Mouse (Mus musculus) erythroid progenitor cell, adult 5-6 weeks (primary cell): ENCODE results near the gene Runx2. TPM values are rescaled to one million over a fixed set of nuclear protein-coding genes. Genes with fewer than 3 reads are reported as not detected.

Source experiments
- ATAC-seq: replicated peaks from 2 replicates; pipeline ENCODE4 v1.8.0; 2016; ENCODE audit warnings: moderate number of reproducible peaks, mild to moderate bottlenecking, moderate TSS enrichment, inconsistent platforms; ENCODE audit not compliant: poor library complexity, low FRiP score, severe bottlenecking
- total RNA-seq, 2 experiments: library from RNA; stranded (forward) in 1 of 2; stranded (reverse) in 1 of 2; fragments of 150-400 nt in 1 of 2; fragments of 186-747, 209-891 nt in 1 of 2; gene quantifications; 2 replicates each; pipeline versions ENCODE4 v1.2.3 to v1.2.4; 2015 to 2017; ENCODE audit warnings: low replicate concordance in 2 of 2

Runx2 gene
- total RNA-seq, 2 experiments from 2014 or later = 2.9 TPM; not detected in 1

DNA sequence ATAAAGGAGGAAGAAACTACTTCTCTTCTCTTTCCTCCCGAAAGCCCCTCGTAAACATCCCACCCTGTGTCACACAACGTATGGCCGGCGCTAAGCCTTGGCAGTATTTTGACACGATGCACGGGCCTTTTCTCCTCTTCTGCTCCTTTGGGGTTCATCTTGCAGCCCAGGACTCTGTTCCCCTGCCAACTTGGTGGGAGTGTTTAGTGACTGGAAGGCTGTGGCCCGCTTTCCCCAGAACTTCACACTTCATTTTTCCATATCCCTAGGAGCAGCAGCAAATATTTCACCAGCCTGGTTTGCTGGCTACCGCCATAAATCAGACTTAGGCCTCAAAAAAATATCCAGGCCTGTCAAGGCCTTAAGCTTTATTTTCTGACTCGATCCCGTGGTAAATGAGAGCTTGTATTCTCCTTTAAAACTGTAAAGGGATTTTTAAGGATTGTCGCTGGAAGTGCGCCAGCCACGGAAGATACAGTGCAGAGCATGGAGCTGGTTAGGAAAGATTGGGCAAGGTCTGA is 249.2 kb downstream of the Runx2 start:
- no peak for ATAC-seq

DNA sequence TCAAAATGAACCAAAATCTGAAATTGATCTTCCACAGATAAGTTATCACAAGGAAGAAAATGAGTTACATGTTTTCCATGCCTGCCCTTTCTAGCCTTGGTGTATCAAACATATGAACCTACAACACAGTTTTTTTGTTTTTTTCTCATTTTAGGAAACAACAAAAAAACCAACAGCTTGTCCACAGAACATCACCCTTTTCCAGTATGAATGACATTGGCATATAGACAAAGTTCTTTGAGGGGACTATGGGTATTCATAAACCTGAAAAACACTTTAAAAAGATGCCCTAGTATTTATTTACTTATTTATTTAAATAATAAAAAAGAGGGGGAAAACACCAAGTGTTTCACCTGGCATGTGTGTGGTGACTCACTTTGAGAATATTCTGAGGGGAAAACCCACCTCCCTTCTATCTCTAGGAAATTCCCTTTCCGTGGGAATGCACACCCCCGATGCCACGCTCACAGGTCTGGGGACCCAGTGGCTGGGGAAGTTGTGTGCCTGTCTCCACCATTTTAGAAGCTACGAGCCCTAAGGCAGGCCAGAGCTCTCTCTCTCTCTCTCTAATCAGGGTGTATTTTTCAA is 249.9 kb downstream of the Runx2 start:
- no peak for ATAC-seq

DNA sequence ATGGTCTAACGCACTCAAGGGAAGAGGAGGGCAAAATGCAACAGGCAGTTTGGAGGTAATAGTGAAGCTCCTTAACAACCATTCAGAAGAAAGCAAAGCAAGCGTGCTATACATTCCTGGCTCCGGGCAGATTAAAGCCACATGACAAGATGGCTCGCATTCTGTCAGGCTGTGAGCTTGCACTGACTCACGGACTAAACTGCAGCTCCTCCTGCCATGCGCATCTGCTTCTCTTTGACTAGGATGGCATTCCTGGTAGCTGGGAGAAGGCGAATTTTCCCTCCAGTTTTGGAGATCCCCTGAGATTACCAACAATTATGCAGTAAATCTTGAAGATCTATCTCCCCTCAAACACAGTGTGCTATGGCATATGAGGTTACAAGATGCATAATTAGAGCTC is 254.6 kb downstream of the Runx2 start:
- no peak for ATAC-seq

DNA sequence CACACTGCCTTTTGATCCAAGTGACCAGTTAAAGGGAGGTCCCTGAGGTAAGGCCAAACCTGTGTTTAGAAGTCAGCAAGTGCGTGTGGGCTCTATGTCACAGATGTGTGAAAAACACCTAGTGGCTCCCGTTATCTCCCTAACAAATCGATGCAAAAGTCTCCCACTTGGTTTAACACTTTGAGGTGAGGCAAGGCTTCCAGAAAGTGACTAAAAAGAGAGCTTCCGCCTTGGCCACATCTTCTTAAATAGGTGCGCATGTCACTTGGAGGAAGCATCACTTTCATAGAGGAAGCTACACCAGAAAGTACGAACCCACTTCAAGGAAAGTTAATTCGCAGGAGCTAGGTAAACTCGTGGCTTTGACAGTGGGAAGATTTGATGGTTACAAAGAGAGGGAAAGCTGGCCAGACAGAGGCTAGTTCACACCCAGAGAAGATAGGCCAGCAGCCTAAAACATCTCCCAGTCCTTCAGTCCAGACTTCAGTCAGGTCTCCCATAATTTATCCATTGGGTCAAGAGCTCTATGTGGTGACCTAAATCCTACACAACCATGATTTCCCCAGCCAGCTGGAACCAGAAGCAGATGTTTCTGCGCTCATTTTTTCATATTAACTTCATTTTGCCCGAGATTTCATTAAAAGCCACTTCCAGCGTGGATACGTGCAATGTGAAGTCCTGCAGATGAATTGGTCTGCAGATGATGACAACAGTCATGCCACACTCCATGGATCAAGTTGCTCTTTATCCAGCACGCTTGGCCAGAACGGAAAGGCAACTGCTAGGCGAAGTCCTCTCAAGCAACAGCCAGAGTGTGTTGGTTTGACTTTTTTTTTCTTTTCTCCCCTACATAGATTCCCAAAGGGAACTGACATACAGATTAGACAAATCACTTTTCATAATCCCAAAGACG is 257.1 kb downstream of the Runx2 start:
- ATAC-seq = no peak

DNA sequence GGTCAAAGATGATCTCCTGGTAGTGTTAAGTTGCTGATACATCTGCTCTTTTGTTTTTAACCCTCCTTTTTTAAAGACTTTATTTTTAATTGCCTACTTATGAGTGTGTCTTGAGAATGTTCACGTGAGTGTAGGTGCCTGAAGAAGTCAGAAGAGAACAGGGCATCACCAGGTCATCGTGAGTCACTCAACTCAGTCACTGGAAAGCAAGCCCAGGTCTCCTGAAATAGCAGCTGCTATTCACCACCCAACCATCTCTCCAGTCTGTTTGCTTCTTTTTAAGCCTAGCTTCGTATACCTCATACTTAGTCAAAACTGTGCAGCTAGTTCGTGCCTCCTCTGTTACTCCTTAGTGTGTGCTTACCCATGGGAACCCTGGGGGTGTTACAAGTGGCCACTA is 259.7 kb downstream of the Runx2 start:
- ATAC-seq = no peak

DNA sequence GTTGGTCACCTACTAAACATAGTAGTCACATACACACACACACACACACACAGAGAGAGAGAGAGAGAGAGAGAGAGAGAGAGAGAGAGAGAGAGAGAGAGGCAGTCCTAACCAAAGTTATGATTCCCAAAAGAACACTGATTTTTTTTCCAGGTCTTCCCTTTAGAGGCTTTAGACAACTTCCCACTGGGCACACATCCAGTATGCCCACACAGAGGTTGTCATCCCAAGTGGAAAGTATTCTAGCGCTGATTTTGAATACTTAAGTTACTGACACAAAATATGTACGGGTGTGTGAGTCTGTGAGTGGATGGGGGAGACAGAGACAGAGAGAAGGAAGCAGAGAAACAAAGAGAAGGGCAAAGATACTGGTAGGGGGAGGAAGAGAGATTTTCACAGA is 265.0 kb downstream of the Runx2 start:
- ATAC-seq = no peak

DNA sequence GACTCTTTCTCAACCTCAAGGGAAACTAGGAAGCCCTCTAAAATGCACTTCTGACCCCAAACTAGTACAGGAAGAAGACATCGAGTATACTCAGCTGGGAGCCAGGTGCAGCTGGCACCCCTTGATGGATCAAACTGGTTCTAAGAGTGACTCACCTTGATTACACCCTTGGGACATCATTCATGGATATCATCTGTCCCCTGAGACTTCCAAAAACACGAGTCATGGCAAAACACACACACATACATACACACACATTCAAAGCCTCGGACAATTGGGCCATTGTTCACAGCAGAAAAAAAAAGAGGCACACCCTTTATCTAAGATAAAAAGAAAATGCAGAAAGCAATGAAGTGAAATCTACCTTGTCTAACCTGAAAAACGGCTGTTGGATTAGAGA is 266.7 kb downstream of the Runx2 start:
- no peak for ATAC-seq

DNA sequence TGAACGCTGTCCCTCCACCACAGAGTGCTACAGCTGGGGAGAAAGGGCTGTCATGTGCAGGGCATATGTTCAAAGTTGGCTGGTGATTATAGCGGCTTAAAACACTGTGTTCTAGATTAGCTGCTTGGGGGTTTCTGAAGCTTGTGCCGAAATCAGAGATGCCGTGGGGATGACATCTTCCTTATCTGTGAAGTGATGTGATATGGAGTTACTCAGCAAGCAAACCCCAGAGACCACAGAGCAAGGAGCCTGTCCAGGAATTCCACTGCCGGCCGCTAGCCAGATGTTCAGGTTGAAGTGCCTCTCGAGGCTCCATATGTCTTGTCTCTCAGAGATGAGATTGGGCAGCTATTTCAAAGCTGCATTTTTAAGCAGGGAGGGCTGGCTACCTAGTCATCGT is 267.8 kb downstream of the Runx2 start:
- ATAC-seq = no peak

DNA sequence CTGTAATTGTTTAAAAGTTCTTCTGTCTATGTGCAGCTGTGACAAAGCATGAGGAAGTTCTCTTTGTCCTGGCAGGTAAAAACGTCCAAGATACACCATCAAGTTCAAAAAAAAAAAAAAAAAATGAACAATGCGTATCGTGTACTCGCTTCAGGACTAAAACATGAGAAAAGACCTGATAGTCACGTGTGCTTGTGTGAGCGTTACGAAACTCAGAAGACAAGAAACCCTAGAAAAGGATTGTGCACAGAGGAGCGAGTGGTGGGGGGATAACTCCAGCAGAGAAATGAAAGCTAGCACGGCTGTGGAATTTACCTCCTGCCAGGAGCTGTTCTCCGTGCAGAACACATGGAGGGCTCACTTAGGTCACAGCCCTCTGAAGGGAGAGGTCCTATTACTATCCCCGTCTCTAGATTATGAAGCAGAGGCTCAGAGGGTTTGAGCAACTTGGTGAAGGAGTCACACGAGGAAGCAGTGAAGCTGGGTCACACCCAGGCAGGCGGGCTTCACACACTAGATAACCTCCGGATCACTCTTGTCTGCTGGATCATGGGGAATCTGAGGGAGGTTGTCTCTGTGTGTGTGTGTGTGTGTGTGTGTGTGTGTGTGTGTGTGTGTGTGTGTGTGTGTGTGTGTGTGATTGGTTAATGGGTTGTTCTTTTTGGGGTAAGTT is 269.3 kb downstream of the Runx2 start:
- ATAC-seq = no peak

DNA sequence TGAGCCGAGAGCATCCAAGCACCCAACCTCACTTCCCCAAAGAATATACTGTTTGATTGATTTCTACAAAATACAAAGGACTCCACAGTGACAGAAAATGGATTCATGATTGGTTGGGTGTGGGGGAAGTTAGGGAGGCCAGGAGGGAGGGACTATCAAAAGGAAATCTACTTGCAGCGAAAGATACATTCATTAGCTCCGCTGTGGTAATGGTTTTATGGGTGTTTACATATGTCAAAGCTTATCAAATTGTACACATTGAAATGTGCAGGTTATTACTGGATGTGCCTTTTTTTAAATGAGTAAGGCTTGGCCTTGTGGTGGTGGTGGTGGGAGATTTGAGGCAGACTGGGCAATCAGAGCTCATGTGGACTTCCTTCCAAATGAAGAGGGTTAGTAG is 271.9 kb downstream of the Runx2 start:
- no peak for ATAC-seq

DNA sequence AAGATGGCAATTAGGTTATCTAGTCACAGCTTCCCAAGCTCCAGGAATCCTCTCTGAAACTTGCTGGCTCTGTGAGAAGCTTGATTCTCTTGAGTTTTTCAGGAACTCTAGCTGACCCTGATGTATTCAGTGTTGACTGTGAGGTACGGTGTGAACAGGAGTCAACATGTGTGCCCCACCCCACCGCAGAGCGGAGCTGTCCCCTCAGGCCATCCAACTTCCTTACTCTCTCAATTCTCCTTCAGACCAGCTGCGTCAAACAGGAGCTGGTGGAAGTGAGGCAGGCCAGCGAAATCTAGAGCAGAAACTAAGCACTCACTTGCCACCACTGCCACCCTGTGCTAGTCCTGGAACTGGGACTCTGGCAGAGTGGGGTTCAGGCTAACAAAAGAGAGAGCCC is 273.9 kb downstream of the Runx2 start:
- no peak for ATAC-seq

DNA sequence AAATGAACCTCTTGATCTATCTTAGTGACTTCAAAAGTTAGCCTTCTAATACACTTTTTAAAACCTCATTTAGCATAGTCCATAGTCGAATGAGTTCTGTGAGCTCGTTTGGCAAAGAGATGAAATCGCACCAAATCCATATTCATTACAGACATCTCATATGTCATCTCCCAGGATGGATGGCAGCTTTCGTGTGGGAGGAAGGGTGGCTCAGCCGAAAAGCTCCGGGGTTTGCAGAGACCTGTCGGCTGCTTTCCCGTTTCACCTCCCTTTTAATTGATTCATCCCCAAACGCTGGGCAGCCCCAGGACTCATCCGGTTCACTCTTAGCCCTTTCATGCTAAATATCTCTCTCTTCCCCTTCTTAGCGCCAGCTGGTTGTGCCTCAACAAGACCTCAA is 275.7 kb downstream of the Runx2 start:
- ATAC-seq = no peak

DNA sequence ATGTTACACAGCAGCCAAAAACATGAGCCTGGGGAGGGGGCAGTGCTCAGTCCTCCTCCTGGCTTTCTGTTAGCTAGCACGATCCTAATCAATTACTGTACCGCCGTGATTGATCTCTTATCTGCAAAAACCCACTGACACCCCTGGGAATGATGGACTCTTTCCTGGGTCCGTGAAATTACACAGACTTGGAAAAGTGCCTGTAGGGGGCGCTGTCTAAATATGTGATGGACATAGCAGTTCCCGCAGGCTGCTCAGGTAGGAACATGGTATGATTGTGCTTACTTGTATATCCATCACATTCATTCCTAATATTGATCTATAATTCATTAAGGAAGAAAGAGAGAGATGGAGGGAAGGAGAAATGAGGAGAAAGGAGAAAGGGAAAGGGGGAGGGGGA is 284.6 kb downstream of the Runx2 start:
- no peak for ATAC-seq

DNA sequence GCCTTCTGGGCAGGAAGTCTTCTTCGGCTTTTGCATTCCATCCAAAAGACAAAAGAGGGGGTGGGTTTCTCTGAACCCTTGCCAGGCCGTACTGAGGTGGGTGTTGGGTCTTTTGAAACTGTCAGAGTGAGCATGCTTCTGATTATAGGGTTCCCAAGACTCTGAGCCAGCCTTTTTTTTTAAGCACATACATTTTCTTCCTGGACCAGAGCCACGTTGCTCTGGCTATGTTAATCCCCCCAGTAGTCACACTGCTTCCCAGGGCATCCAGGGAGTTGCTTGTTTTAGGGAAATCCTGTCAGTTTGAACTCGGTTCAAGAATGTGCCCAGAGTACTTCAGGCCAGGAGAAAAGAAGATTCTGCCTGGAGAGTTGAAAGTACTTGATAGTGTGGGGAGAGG is 286.0 kb downstream of the Runx2 start:
- no peak for ATAC-seq

DNA sequence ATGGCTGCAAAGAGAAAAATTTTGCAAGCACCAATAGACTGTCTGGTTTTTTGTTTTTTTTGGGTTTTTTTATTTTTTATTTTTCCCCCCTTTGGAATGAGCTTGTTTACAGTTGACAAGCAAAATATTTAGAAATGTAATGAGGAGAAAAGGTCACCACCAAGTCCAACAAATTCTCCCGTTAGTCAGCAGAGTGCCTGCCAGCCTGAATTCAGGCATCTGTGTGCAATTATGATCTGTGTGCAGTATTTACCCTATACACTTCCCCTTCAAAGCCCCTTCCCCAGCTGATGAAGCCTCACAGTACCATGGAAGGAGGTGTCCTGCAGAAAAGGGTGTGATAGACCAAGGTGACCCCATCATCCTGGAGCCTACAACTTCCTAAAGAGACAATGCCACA is 290.5 kb downstream of the Runx2 start:
- ATAC-seq = no peak

DNA sequence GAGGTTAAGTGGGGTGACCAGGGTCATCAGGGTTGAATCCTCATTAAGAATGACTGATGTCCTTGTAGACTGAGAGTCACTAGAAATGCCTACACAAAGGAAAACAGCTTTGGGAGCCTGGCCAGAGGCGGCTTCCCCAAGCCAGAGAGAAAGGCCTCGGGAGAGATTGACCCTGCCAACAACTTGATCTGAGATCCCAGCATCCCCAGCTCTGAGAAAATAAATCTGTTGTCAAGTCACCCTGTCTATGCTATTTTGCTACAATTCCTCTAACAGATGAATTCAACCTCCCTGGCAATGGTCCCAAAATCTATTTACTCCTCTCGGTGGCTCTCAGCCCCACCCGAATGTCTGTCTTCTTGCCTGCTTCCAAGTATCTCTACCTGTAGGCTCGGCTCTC is 291.7 kb downstream of the Runx2 start:
- ATAC-seq = no peak

DNA sequence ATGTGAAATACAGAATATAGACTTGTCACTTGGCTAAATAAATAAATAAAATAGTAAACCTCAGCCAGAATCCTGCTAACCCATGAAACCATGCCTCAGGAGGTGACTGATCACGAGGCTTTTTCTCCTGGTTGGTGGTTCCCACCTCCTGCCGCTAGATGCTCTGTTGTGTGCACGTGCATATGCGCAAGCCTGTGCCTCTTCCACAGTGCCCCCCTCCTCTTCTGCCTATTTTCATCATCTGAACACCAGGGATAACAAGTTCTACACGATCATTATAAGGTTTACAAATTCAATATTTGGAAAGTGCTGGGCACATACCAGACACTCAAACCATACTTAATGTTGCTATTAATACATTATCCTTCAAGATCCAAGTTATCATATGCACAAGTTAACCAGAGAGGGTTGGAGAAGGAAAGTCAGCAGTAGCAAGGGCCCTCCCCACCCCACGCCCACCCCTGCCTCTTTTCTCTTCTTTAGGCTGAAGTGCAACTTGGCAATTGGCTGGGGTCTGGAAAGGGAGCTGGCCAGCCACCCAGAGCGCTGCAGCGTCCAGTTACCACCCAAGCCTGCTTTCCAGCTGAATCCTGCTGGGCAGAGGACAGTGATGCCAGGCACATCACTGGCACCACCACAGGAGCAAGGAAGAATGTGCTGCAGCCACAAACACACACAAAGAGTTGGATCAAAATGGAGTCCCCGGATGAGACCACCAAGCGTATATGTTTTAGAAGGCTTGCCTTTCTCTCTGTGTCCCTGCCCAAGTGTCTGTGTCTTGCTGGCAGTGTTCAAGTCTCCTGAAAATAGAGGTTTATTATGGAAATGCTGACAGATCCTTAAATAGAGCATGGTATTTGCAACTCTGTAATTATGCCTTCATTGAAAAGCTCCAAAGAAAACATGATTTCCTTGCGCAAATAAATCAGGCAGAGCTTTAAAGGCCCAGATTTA is 294.2 kb downstream of the Runx2 start:
- no peak for ATAC-seq

DNA sequence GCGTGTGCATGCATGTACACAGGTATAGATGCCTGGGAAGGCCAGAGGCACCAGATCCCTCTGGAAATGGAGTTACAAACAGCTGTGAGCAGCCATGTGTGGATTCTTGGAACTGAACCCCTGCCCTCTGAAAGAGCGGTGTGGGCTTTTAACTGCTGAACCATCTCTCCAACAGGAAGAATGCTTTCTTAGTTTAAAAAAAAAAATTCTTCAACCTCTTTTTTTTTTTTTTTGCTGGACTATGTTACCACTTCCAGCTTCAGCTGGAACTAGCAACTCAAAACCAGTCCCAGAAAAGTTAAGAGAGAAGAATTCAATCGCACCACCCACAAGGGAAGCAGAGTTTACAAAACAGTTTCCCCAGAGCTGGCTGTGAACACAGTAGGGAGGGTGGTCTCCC is 295.2 kb downstream of the Runx2 start:
- ATAC-seq = no peak

DNA sequence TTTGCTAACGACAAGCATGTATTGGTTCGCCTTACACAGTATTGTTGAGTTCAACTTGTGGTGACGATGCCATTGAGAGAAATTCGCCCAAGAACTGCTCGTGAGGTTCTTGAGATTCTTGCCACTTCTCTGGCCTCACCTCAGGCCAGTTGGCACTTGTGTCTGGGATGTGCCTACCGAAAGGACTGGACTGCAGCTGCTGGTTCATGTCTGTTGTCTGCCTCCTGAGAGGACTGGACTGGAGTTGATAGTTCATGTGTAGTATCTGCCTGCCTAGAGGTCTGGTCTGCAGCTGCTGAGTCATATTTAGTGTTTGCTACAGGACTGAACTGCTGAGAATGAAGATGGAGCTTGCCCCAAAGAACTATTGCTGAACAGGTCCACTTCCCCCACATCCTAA is 296.4 kb downstream of the Runx2 start:
- ATAC-seq = no peak

DNA sequence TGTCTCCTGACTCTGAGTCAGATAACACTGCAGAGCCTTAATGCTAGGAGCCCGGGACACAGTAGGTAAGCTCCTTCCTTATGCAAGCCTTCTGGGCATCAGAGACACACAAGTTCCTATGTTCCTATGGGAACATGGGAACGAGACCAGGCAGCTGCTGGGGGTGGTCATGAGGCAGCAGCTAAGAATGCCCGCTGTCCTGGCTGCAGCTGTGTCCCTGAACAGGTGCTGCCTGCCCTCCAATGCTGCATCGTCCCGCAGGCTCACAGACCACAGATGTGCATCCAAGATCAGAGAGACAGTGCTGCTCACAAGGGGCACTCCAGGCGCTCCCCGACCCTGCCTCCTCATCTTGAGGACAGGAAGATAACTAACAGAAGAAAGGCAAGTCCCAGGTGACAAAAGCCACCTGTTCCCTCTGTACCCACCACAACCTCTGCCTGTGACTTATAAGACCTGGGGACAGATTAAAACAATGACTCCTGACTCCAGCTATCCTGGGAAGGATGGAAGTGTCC is 306.3 kb downstream of the Runx2 start:
- ATAC-seq = no peak
